30 mouse cellular contexts compared by ENCODE assay signal in the genomic region with DNA sequence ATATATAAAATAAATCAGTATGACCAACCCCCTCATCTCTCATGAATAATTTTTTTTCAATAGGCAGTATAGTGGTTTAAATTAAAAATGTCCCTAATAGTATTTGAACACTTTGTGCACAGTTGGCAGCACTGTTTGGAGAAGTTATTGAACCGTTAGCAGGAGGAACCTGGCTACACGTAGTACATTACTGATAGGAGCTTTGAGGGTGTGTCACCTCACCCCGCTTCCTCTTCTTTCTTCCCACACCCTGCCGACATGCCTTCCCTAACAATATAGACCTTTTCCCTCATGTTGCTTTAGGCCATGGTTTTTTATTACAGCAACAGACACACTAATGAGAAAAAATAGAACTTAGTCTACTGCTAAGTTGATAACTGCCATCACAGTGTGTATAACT.
"Had no signal": no experiment of that assay in that cellular context is flagged by ENCODE, and none has a peak within 500 bp of the region (broad histone marks: within the 10 kb centered on the region; RNA-seq: fewer than 3 reads in every experiment).

No protein-coding gene starts in this region.

- H3K27me3 ChIP-seq: heart, embryonic 12.5 days; heart, embryonic 13.5 days; heart, embryonic 15.5 days; hindbrain, embryonic 12.5 days; hindbrain, embryonic 13.5 days; hindbrain, embryonic 15.5 days; intestine, embryonic 15.5 days; kidney, embryonic 15.5 days had no signal

- H3K4me3 ChIP-seq: heart, embryonic 12.5 days; heart, embryonic 13.5 days; heart, embryonic 15.5 days; hindbrain, embryonic 10.5 days; hindbrain, embryonic 12.5 days; hindbrain, embryonic 13.5 days; hindbrain, embryonic 15.5 days; intestine, embryonic 15.5 days; kidney, embryonic 15.5 days; layer of hippocampus, adult 2 months; left cerebral cortex, adult 2 months had no signal

- H3K36me3 ChIP-seq: heart, embryonic 12.5 days; heart, embryonic 13.5 days; heart, embryonic 15.5 days; hindbrain, embryonic 10.5 days; hindbrain, embryonic 12.5 days; hindbrain, embryonic 13.5 days; hindbrain, embryonic 15.5 days; intestine, embryonic 15.5 days; kidney, embryonic 15.5 days had no signal

- DNase-seq: heart, postnatal 10 days; heart, postnatal 14 days; heart, postnatal 36 days; heart, postnatal 4 days; kidney, adult 11 months; kidney, adult 18-20 months; kidney, adult 2 months; kidney, adult 8-10 months; kidney, adult 9 months; kidney, postnatal 10 days; kidney, postnatal 14 days; kidney, postnatal 25 days; kidney, postnatal 36 days; kidney, postnatal 4 days; layer of hippocampus, adult 9-11 months; layer of hippocampus, postnatal 36 days had no signal

- H3K9ac ChIP-seq: heart, embryonic 12.5 days; heart, embryonic 13.5 days; heart, embryonic 15.5 days; hindbrain, embryonic 12.5 days; hindbrain, embryonic 13.5 days; hindbrain, embryonic 14.5 days; hindbrain, embryonic 15.5 days; intestine, embryonic 15.5 days; kidney, embryonic 15.5 days had no signal

- H3K27ac ChIP-seq: heart, embryonic 13.5 days; heart, embryonic 15.5 days; hindbrain, embryonic 10.5 days; hindbrain, embryonic 12.5 days; hindbrain, embryonic 13.5 days; hindbrain, embryonic 14.5 days; hindbrain, embryonic 15.5 days; hindbrain, postnatal 0 days; intestine, embryonic 15.5 days; kidney, embryonic 15.5 days; kidney, postnatal 0 days; layer of hippocampus, adult 2 months; left cerebral cortex, adult 2 months had no signal

- H3K9me3 ChIP-seq: heart, embryonic 12.5 days; heart, embryonic 13.5 days; heart, embryonic 15.5 days; hindbrain, embryonic 10.5 days; hindbrain, embryonic 12.5 days; hindbrain, embryonic 13.5 days; hindbrain, embryonic 15.5 days; intestine, embryonic 15.5 days; kidney, embryonic 15.5 days had no signal

- H3K4me1 ChIP-seq: heart, embryonic 12.5 days; heart, embryonic 13.5 days; heart, embryonic 15.5 days; hindbrain, embryonic 10.5 days; hindbrain, embryonic 12.5 days; hindbrain, embryonic 13.5 days; hindbrain, embryonic 15.5 days; intestine, embryonic 15.5 days; kidney, embryonic 15.5 days had no signal
